Mouse (Mus musculus): ENCODE measurements around the gene Utp20. TPM values are rescaled to one million over a fixed set of nuclear protein-coding genes. Genes with fewer than 3 reads are reported as not detected.

The Utp20 gene
- polyA plus RNA-seq, 2 experiments: 19.3 to 21.1 TPM

DNA sequence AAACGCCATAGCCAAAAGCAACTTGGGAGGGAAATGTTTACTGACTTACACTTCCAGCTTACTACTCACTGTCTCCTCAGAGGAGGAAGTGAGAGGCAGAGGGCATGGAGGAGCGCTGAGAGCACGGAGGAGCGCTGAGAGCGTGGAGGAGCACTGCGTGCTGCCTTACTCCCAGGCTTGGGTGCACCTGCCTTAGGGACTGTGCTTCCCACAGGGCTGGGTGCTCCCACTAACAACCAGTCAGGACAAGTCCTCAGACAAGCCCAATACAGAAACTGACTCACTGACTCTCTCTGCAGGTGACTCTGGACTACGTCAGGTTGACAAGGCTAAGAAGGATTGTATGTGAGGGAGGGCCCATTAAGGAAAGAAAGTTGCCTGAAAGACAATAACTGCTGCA is 27.2 kb downstream of the Utp20 start:
- H3K27me3 ChIP-seq (ENCODE audit: control insufficient read depth, insufficient read depth, low read length): no peaks in the 10 kb centered on the region
- no peak overlapping the region for H3K4me2 ChIP-seq (replicated peaks; ENCODE audit: low read depth, low read length, severe bottlenecking)
- TF ChIP-seq POLR2A (IDR thresholded peaks at IDR 0.05; ENCODE audit: borderline replicate concordance, extremely low read depth, insufficient read depth, insufficient read length): no peak
- no peak overlapping the region for H3K27ac ChIP-seq (replicated peaks; ENCODE audit: low read depth, low read length)
- no peak for DNase-seq (ENCODE audit: low spot score)
- H3K4me3 ChIP-seq (replicated peaks; ENCODE audit: low read length): no peak overlapping the region
- 94% methylated on average over 7 of the region's 7 CpGs for WGBS
- ATAC-seq (ENCODE audit: low FRiP score, low read depth): no peak
- H3K9me3 ChIP-seq (ENCODE audit: control insufficient read depth, low read length): no peaks in the 10 kb centered on the region
- H3K9ac ChIP-seq (ENCODE audit: low read depth, low read length, severe bottlenecking): no peak overlapping the region
- H3K36me3 ChIP-seq (ENCODE audit: control insufficient read depth, insufficient read depth, low read length): peaks cover 54% of the 10 kb centered on the region
- H3K4me1 ChIP-seq (ENCODE audit: control insufficient read depth, insufficient read depth, low read length): no peaks in the 10 kb centered on the region

DNA sequence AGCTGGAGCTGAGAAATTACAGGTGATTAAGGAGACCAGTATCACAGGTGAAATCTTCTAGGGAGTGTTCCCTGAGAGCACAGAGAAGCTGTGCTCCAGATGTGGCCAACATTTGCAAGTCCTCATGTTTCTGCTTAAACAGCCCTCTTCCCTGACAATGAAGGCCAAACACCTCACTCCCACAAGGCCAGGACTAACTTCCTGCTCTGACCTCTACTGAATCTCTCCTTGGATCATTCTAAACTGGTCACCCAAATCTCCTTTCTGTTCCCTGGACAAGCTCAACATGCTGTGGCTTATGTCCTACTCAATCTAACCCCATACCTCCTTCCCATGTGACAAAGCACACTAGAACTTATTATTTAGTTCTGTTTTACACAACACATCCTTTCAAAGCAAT is 29.2 kb downstream of the Utp20 start:
- no peak for TF ChIP-seq POLR2A (IDR thresholded peaks at IDR 0.05; ENCODE audit: borderline replicate concordance, extremely low read depth, insufficient read depth, insufficient read length)
- no peak overlapping the region for H3K27ac ChIP-seq (replicated peaks; ENCODE audit: low read depth, low read length)
- DNase-seq (ENCODE audit: low spot score) (no peak), ATAC-seq (ENCODE audit: low FRiP score, low read depth) (no peak)
- peaks cover 62% of the 10 kb centered on the region for H3K36me3 ChIP-seq (ENCODE audit: control insufficient read depth, insufficient read depth, low read length)
- no peak overlapping the region for H3K9ac ChIP-seq (ENCODE audit: low read depth, low read length, severe bottlenecking)
- H3K4me1 ChIP-seq (ENCODE audit: control insufficient read depth, insufficient read depth, low read length): no peaks in the 10 kb centered on the region
- no peak overlapping the region for H3K4me2 ChIP-seq (replicated peaks; ENCODE audit: low read depth, low read length, severe bottlenecking)
- H3K27me3 ChIP-seq (ENCODE audit: control insufficient read depth, insufficient read depth, low read length): no peaks in the 10 kb centered on the region
- no peaks in the 10 kb centered on the region for H3K9me3 ChIP-seq (ENCODE audit: control insufficient read depth, low read length)
- H3K4me3 ChIP-seq (replicated peaks; ENCODE audit: low read length): no peak overlapping the region

DNA sequence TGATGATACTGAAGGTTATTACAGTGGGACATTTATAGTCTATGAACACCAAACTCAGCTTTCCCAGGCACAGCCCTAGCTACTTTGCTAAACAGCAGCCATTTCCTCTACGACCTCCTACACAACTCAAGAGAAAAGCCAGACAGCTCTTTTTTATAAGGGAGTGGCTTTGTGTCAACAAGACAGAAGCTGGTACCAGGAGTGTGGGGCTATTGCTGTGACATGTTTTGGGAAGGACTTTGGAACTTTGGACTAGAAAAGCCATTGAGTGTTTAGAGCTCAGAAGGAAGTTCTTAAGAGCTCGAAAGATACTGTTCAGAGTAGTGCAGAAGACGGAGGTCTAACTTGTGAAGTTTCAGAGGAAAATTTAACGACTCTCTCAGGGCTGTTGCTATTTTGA is 29.7 kb downstream of the Utp20 start:
- Histone ChIP-seq H3K4me2 (replicated peaks; ENCODE audit: low read depth, low read length, severe bottlenecking) (no peak overlapping the region), H3K36me3 (ENCODE audit: control insufficient read depth, insufficient read depth, low read length) (peaks cover 62% of the 10 kb centered on the region), H3K27me3 (ENCODE audit: control insufficient read depth, insufficient read depth, low read length) (no peaks in the 10 kb centered on the region), H3K4me3 (replicated peaks; ENCODE audit: low read length) (no peak overlapping the region), H3K9ac (ENCODE audit: low read depth, low read length, severe bottlenecking) (no peak overlapping the region), H3K9me3 (ENCODE audit: control insufficient read depth, low read length) (no peaks in the 10 kb centered on the region), H3K4me1 (ENCODE audit: control insufficient read depth, insufficient read depth, low read length) (no peaks in the 10 kb centered on the region), H3K27ac (replicated peaks; ENCODE audit: low read depth, low read length) (no peak overlapping the region)
- ATAC-seq (ENCODE audit: low FRiP score, low read depth) (no peak), DNase-seq (ENCODE audit: low spot score) (no peak)
- WGBS: 81% methylated on average over 4 of the region's 4 CpGs
- TF ChIP-seq POLR2A (IDR thresholded peaks at IDR 0.05; ENCODE audit: borderline replicate concordance, extremely low read depth, insufficient read depth, insufficient read length): no peak

DNA sequence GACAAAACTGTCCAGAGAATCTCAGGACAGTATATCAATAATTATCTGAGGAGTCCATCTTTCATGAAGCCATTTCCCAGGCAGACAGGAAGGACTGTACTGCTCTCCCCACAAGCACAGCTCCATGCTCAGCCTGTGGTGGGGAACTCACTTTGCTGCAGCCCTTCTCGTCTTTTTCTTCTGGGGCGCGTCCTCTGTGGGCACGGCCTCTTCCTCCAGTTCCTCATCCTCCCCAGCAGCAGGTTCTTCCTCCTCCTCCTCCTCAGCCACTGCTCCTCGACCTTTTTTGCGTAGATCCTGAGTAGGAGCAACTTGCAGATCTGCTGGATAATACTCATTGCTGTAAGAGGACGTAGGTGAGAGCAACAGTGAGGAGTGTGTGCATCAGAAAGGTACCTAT is 31.4 kb downstream of the Utp20 start:
- no peak for ATAC-seq (ENCODE audit: low FRiP score, low read depth)
- no peaks in the 10 kb centered on the region for H3K9me3 ChIP-seq (ENCODE audit: control insufficient read depth, low read length)
- no peak overlapping the region for H3K4me3 ChIP-seq (replicated peaks; ENCODE audit: low read length)
- peaks cover 61% of the 10 kb centered on the region for H3K36me3 ChIP-seq (ENCODE audit: control insufficient read depth, insufficient read depth, low read length)
- TF ChIP-seq POLR2A (IDR thresholded peaks at IDR 0.05; ENCODE audit: borderline replicate concordance, extremely low read depth, insufficient read depth, insufficient read length): no peak
- no peaks in the 10 kb centered on the region for H3K27me3 ChIP-seq (ENCODE audit: control insufficient read depth, insufficient read depth, low read length)
- H3K9ac ChIP-seq (ENCODE audit: low read depth, low read length, severe bottlenecking): no peak overlapping the region
- no peaks in the 10 kb centered on the region for H3K4me1 ChIP-seq (ENCODE audit: control insufficient read depth, insufficient read depth, low read length)
- WGBS: 94% methylated on average over 7 of the region's 7 CpGs
- DNase-seq (ENCODE audit: low spot score): no peak
- H3K4me2 ChIP-seq (replicated peaks; ENCODE audit: low read depth, low read length, severe bottlenecking): no peak overlapping the region
- no peak overlapping the region for H3K27ac ChIP-seq (replicated peaks; ENCODE audit: low read depth, low read length)

DNA sequence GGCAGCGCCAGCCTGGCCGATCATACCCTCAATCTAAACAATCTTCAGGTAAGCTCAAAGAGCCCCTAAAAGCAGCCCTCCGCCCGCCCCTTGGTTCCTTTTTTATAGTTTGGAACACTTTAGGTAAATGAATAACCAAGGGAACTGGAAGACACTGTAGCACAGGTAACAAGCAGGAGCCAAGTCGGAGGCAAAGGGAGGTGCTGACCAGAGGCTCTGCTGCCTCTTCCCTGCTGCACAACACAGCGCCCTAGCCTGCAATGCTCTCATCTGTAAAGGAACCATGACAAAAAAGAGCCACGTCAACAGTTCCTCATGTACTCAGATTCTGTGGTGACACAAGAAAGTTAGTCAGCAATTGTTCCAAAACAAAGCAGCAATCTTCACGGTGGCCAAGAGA is 32.0 kb downstream of the Utp20 start:
- Histone ChIP-seq H3K27ac (replicated peaks; ENCODE audit: low read depth, low read length) (no peak overlapping the region), H3K4me3 (replicated peaks; ENCODE audit: low read length) (no peak overlapping the region), H3K9ac (ENCODE audit: low read depth, low read length, severe bottlenecking) (no peak overlapping the region), H3K4me2 (replicated peaks; ENCODE audit: low read depth, low read length, severe bottlenecking) (no peak overlapping the region), H3K4me1 (ENCODE audit: control insufficient read depth, insufficient read depth, low read length) (no peaks in the 10 kb centered on the region), H3K36me3 (ENCODE audit: control insufficient read depth, insufficient read depth, low read length) (peaks cover 58% of the 10 kb centered on the region), H3K9me3 (ENCODE audit: control insufficient read depth, low read length) (no peaks in the 10 kb centered on the region), H3K27me3 (ENCODE audit: control insufficient read depth, insufficient read depth, low read length) (no peaks in the 10 kb centered on the region)
- TF ChIP-seq POLR2A (IDR thresholded peaks at IDR 0.05; ENCODE audit: borderline replicate concordance, extremely low read depth, insufficient read depth, insufficient read length): no peak
- DNase-seq (ENCODE audit: low spot score) (no peak), ATAC-seq (ENCODE audit: low FRiP score, low read depth) (no peak)
- WGBS: 96% methylated on average over 8 of the region's 8 CpGs

DNA sequence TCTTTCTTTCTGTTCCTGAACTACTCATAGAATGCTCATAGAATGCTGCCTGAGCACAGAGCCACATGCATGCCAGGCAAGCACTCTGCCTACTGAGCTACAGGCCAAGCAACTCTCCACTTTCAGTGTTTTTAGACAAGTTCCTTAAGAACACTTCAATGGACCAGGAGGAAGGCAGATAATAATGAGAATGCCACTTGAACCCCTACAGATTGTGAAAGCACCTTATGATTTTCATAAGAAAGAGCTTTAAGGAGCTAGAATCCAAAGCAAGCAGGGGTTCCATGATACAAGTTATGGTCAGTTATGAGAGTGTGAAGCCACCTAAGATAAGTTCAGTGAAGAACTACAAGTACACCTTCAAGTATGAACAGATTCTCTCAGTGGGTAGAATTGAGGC is 32.9 kb downstream of the Utp20 start:
- Histone ChIP-seq H3K36me3 (ENCODE audit: control insufficient read depth, insufficient read depth, low read length) (peaks cover 54% of the 10 kb centered on the region), H3K9ac (ENCODE audit: low read depth, low read length, severe bottlenecking) (no peak overlapping the region), H3K27me3 (ENCODE audit: control insufficient read depth, insufficient read depth, low read length) (no peaks in the 10 kb centered on the region), H3K4me3 (replicated peaks; ENCODE audit: low read length) (no peak overlapping the region), H3K27ac (replicated peaks; ENCODE audit: low read depth, low read length) (no peak overlapping the region), H3K9me3 (ENCODE audit: control insufficient read depth, low read length) (no peaks in the 10 kb centered on the region), H3K4me1 (ENCODE audit: control insufficient read depth, insufficient read depth, low read length) (no peaks in the 10 kb centered on the region), H3K4me2 (replicated peaks; ENCODE audit: low read depth, low read length, severe bottlenecking) (no peak overlapping the region)
- no peak for TF ChIP-seq POLR2A (IDR thresholded peaks at IDR 0.05; ENCODE audit: borderline replicate concordance, extremely low read depth, insufficient read depth, insufficient read length)
- DNase-seq (ENCODE audit: low spot score) (no peak), ATAC-seq (ENCODE audit: low FRiP score, low read depth) (no peak)
